ENCODE assay signal across 26 mouse cellular contexts in the genomic region with DNA sequence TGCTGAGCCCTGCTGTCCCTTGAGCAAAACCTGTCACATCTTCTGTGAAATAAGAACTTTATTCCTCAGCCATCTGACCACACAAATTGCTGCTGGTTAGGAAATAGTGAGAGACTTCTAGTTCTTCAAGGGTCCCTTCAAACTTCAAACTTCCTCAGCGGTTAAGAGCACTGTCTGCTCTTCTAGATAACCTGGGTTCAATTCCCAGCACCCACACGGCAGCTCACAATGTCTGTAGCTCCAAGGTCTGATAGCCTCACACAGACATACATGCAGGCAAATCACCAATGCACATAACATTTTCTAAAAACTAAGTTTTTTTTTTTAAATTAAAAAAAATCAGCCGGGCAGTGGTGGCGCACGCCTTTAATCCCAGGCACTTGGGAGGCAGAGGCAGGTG.
"Had no signal": no experiment of that assay in that cellular context is flagged by ENCODE, and none has a peak within 500 bp of the region (broad histone marks: within the 10 kb centered on the region; RNA-seq: fewer than 3 reads in every experiment).

No protein-coding gene starts in this region.

- H3K9ac ChIP-seq: embryonic facial prominence, embryonic 12.5 days; embryonic facial prominence, embryonic 13.5 days; embryonic facial prominence, embryonic 15.5 days; forebrain, embryonic 12.5 days; forebrain, embryonic 13.5 days; forebrain, embryonic 15.5 days; forebrain, postnatal 0 days had no signal

- H3K4me1 ChIP-seq: embryonic facial prominence, embryonic 13.5 days; heart, embryonic 10.5 days had no signal

- H3K27ac ChIP-seq: embryonic facial prominence, embryonic 10.5 days; embryonic facial prominence, embryonic 12.5 days; embryonic facial prominence, embryonic 13.5 days; embryonic facial prominence, embryonic 15.5 days; forebrain, embryonic 10.5 days; forebrain, embryonic 12.5 days; forebrain, embryonic 13.5 days; forebrain, embryonic 15.5 days; gastrocnemius, adult 2 months; heart, adult 2 months; heart, embryonic 10.5 days had no signal

- H3K4me3 ChIP-seq: embryonic facial prominence, embryonic 10.5 days; embryonic facial prominence, embryonic 12.5 days; embryonic facial prominence, embryonic 13.5 days; embryonic facial prominence, embryonic 15.5 days; erythroblast, embryonic 14.5 days; forebrain, embryonic 10.5 days; forebrain, embryonic 12.5 days; forebrain, embryonic 13.5 days; forebrain, embryonic 15.5 days; gastrocnemius, adult 2 months; heart, adult 2 months; heart, embryonic 10.5 days had no signal

- ATAC-seq: forebrain, embryonic 13.5 days; forebrain, embryonic 14.5 days; forebrain, embryonic 15.5 days; forebrain, postnatal 0 days had no signal

- H3K9me3 ChIP-seq: embryonic facial prominence, embryonic 10.5 days; embryonic facial prominence, embryonic 12.5 days; embryonic facial prominence, embryonic 13.5 days; embryonic facial prominence, embryonic 15.5 days; forebrain, embryonic 10.5 days; forebrain, embryonic 12.5 days; forebrain, embryonic 13.5 days; forebrain, embryonic 15.5 days; heart, embryonic 10.5 days had no signal

- DNase-seq: cerebellum, adult 9-11 months; cerebellum, postnatal 10 days; cerebellum, postnatal 14 days; cerebellum, postnatal 25 days; cerebellum, postnatal 36 days; embryo, embryonic 11 days; forebrain, postnatal 0 days; gastrocnemius, adult 2 months; gastrocnemius, postnatal 10 days; gastrocnemius, postnatal 14 days; gastrocnemius, postnatal 25 days; gastrocnemius, postnatal 36 days; heart, adult 18-20 months; heart, adult 2 months had no signal

- H3K36me3 ChIP-seq: embryonic facial prominence, embryonic 10.5 days; embryonic facial prominence, embryonic 12.5 days; embryonic facial prominence, embryonic 13.5 days; embryonic facial prominence, embryonic 15.5 days; forebrain, embryonic 10.5 days; forebrain, embryonic 12.5 days; forebrain, embryonic 15.5 days; heart, embryonic 10.5 days had no signal

- H3K4me2 ChIP-seq: embryonic facial prominence, embryonic 12.5 days; embryonic facial prominence, embryonic 13.5 days; embryonic facial prominence, embryonic 15.5 days; forebrain, embryonic 12.5 days; forebrain, embryonic 13.5 days; forebrain, embryonic 15.5 days; heart, embryonic 11.5 days had no signal

- H3K27me3 ChIP-seq: embryonic facial prominence, embryonic 12.5 days; embryonic facial prominence, embryonic 13.5 days; embryonic facial prominence, embryonic 15.5 days; forebrain, embryonic 12.5 days; forebrain, embryonic 13.5 days; forebrain, embryonic 15.5 days had no signal
